Mouse (Mus musculus): Measurements from ENCODE around the gene Pip4p1.
"Not testable (repeated sequence)": the region's sequence is repeated elsewhere in the genome, so short reads cannot be mapped to it uniquely, and the experiment has no call there.

DNA sequence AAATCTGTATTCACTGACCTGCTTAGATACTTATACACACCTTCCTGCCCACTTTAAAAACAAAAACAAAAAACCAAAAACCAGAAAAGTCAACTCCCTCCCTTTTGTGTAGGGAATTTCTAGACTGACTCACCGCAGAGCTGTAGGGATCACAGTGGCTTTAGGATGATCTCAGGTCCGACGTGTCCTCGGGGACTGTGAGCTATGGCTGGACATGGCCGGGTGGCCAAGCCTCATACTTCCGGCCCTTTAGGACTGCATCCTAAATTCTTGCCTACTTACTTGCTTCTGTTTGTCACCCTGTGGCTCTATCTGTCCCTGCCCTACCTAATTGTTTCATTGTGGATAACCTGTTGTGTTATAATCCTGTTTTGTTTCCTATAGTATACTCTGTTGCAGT lies 26.1 kb upstream of the Pip4p1 start:
- TF ChIP-seq CTCF (IDR thresholded peaks at IDR 0.05; ENCODE audit: low read depth, low read length); POLR2A (IDR thresholded peaks at IDR 0.05; ENCODE audit: extremely low read depth, insufficient read depth, low read length): not testable (repeated sequence)

All from liver, adult 2 months (tissue).